Comparison of ENCODE assay signal across 25 mouse cellular contexts in the genomic region with DNA sequence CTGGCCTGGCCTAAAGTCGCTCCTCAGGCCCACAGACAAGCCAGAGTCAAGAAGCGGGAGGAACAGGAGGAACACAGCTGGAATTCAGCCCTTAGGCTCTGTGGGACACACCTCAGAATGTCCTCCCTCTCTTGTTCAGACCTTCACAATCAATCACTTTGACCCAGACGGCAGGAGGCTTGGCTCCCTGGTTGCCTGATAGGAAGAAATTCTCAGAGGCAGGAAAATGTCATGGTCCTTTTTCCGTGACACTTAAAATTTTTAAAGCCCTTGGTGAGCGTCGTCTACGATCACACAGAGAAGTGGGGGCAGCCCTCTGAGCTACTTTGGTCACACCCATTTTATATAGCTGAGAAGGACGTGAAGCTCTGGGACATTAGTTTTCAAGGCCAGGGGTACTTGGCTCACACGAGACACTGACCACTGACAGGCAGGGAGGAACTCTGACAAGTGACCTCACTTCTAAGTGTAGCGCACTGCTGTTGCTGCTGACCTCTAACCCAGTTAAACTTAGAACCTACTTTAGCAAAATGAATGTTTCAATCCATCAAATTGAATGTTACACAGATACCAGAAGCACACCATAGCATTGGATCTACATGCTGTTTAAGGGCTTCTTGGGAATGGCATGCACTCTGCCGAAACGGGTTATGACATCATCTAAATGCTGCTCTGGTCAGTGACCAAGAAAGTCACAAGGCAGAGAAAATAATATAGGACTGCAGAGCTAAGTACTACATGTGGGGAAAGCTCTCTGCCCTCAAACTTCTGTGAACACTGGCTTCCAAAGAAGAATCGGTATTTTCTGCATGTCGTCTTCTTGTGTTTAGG.
DNase-seq lines count a peak whose midpoint lies in the region; ATAC-seq lines count a peak whose summit lies in the region.
"Had no signal": no experiment of that assay in that cellular context is flagged by ENCODE, and none has a peak within 500 bp of the region (broad histone marks: within the 10 kb centered on the region; RNA-seq: fewer than 3 reads in every experiment).

No protein-coding gene starts in this region.

- H3K9me3 ChIP-seq in heart, embryonic 12.5 days (replicated peaks) = no peaks in the 10 kb centered on the region
- H3K9me3 ChIP-seq: embryonic facial prominence, embryonic 13.5 days; forebrain, embryonic 10.5 days; hindbrain, embryonic 10.5 days; limb, embryonic 13.5 days; liver, embryonic 13.5 days; midbrain, embryonic 10.5 days; neural tube, embryonic 12.5 days had no signal

- H3K4me3 ChIP-seq in heart, embryonic 12.5 days = no peak overlapping the region
- H3K4me3 ChIP-seq: embryonic facial prominence, embryonic 13.5 days; forebrain, embryonic 10.5 days; hindbrain, embryonic 10.5 days; limb, embryonic 13.5 days; liver, embryonic 13.5 days; midbrain, embryonic 10.5 days; neural tube, embryonic 12.5 days had no signal

- peak; percentile 66 for DNase-seq in adrenal gland, adult 2 months
- no peak for DNase-seq in adrenal gland, postnatal 25 days
- DNase-seq in heart, postnatal 4 days = no peak
- DNase-seq in ES-CJ7 (ENCODE audit: low read depth, low spot score) = peak; percentile 17
- DNase-seq in adrenal gland, postnatal 36 days = peak; percentile 46 to 47
- DNase-seq in layer of hippocampus, adult 9-11 months = no peak
- DNase-seq in layer of hippocampus, adult 8-10 months (ENCODE audit: low spot score in 2 of 2) = no peak
- DNase-seq: cerebellum, adult 9-11 months; gastrocnemius, postnatal 10 days; kidney, adult 11 months; layer of hippocampus, postnatal 36 days; liver, embryonic 13.5 days; lung, embryonic 14.5 days; lung, postnatal 36 days; right cerebral cortex, postnatal 4 days; thymus, postnatal 14 days had no signal

- peaks cover 53% of the 10 kb centered on the region for H3K36me3 ChIP-seq in heart, embryonic 12.5 days
- H3K36me3 ChIP-seq: hindbrain, embryonic 10.5 days; liver, embryonic 13.5 days; midbrain, embryonic 10.5 days; neural tube, embryonic 12.5 days had no signal

- H3K4me1 ChIP-seq in heart, embryonic 12.5 days (replicated peaks) = peaks cover 54% of the 10 kb centered on the region
- H3K4me1 ChIP-seq: hindbrain, embryonic 10.5 days; liver, embryonic 13.5 days; neural tube, embryonic 12.5 days had no signal

- no peak overlapping the region for H3K4me2 ChIP-seq in heart, embryonic 12.5 days
- H3K4me2 ChIP-seq: embryonic facial prominence, embryonic 13.5 days; limb, embryonic 13.5 days; liver, embryonic 13.5 days; lung, embryonic 14.5 days; neural tube, embryonic 12.5 days had no signal

- H3K9ac ChIP-seq in heart, embryonic 12.5 days = no peak overlapping the region
- H3K9ac ChIP-seq: embryonic facial prominence, embryonic 13.5 days; limb, embryonic 13.5 days; liver, embryonic 13.5 days; lung, embryonic 14.5 days; neural tube, embryonic 12.5 days had no signal

- WGBS in heart, embryonic 12.5 days = 53% methylated on average over 14 of the region's 14 CpGs

- ATAC-seq in heart, embryonic 12.5 days (ENCODE audit: insufficient number of reproducible peaks, low FRiP score) = no peak
- ATAC-seq: CD4-positive, CD25-positive, alpha-beta regulatory T cell, adult 4 months had no signal

- no peaks in the 10 kb centered on the region for H3K27me3 ChIP-seq in heart, embryonic 12.5 days (replicated peaks)
- H3K27me3 ChIP-seq: embryonic facial prominence, embryonic 13.5 days; limb, embryonic 13.5 days; liver, embryonic 13.5 days; neural tube, embryonic 12.5 days had no signal

- H3K27ac ChIP-seq in heart, embryonic 12.5 days (ENCODE audit: poor library complexity, severe bottlenecking) = peak overlapping the region; percentile 52
- H3K27ac ChIP-seq: embryonic facial prominence, embryonic 13.5 days; forebrain, embryonic 10.5 days; hindbrain, embryonic 10.5 days; kidney, postnatal 0 days; limb, embryonic 13.5 days; liver, embryonic 13.5 days; midbrain, embryonic 10.5 days; neural tube, embryonic 12.5 days had no signal

Comparison
In these comparisons a context has a peak if more than half of its experiments do, and no peak if none do; other contexts are left out.
1. DNase-seq: peak in adrenal gland, adult 2 months (single experiment), ES-CJ7 (single experiment) and adrenal gland, postnatal 36 days (2 of 2); none in adrenal gland, postnatal 25 days (single experiment), heart, postnatal 4 days (single experiment), layer of hippocampus, adult 9-11 months (single experiment) and layer of hippocampus, adult 8-10 months (0 of 2).